Mouse (Mus musculus): ENCODE data around the gene Rhobtb1.

DNA sequence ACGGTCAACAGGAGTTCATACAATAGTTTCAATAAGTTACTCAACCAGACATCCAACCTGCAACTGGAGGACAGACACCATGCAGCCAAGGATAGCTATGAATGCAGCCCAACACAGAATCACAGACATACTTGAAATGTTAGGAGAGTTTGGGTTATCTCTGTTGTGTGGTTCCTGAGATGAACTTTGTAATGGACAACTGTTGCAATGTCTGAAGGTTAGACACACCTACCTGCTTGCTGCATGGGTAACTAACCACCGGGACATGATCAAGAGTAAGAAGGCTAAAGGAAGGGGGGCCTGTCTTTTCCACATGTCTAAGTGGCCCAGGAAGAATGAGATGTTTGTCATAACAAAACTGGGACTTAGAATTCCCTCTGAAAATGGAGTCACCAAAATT, 24.7 kb upstream of the Rhobtb1 start:
- TF ChIP-seq POLR2A (IDR thresholded peaks at IDR 0.05; ENCODE audit: low read depth, low read length) (no peak), CTCF (IDR thresholded peaks at IDR 0.05; ENCODE audit: borderline replicate concordance, insufficient read depth, low read length) (no peak)
